Mouse (Mus musculus) brain, embryonic 14.5 days (tissue): ENCODE results near the gene Srp72. TPM values are rescaled to one million over a fixed set of nuclear protein-coding genes. Genes with fewer than 3 reads are reported as not detected.

ENCODE experiments used
- DNase-seq: peaks from one replicate; pipeline ENCODE4 v3.0.0-alpha.2; 2011; ENCODE audit warnings: low read depth
- CTCF ChIP-seq: fragments of 200-500 bp; IDR thresholded peaks from 2 replicates; pipeline ENCODE4 v1.5.1; 2012; ENCODE audit warnings: inconsistent platforms, mild to moderate bottlenecking, moderate library complexity, borderline replicate concordance; ENCODE audit not compliant: insufficient read depth, insufficient read length; ENCODE audit errors: extremely low read depth
- POLR2A ChIP-seq: fragments of 200-500 bp; IDR thresholded peaks from 2 replicates; pipeline ENCODE4 v1.6.1; 2012; ENCODE audit warnings: mild to moderate bottlenecking, inconsistent platforms, borderline replicate concordance; ENCODE audit not compliant: poor library complexity, insufficient read depth, insufficient read length, severe bottlenecking; ENCODE audit errors: extremely low read depth
- polyA plus RNA-seq: library from polyadenylated mRNA; depleted of rRNA; stranded (reverse); fragments of >200 nt; gene quantifications from 2 replicates; pipeline ENCODE4 v1.2.3, GENCODE M21; 2012; rRNA removed

Gene Srp72
- polyA plus RNA-seq: 69.3 and 77.8 TPM in 2 replicates

DNA sequence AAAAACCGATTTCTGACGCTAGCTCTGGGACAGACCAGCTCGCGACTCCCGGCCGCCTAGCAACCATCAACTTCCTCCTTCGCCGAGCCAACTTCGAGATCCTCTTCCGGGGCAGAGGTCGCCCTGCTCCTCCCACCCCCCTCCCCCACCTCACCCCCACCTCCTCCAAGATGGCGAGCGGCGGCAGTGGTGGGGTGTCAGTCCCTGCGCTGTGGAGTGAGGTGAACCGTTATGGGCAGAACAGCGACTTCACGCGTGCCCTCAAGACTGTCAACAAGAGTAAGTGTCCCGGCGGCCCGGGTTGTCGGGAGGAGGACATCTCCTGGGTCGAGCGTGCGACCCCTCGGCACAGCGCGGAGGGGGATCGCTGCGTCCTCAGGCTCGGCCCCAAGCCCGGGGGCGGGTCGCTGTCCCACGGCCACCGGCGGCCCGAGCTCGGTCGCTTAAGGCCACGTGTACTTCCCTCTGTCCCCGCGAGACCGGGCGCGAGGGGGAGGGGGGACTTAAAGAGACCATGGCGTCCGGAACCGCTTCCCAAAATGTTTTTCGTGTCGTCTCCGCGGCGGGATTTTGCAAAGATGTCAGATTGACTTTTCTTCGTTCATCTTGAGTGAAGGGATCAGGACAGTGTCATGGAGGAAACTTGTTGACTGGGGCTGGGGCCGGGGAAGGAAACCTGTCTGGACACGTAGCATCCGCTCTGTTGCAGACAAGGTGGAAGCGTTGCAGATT lies at the start of gene Srp72:
Srp72 (plus strand) TSS at position 130 of the 732 bp plus-strand sequence.
- peak; percentile 95 for DNase-seq
- peak; percentile 39; the same call in 1 of the 2 replicates for TF ChIP-seq POLR2A
- no peak for TF ChIP-seq CTCF

- no peak for TF ChIP-seq POLR2A
- TF ChIP-seq CTCF: no peak
- DNase-seq: peak; percentile 61
These were observed 46.2 kb upstream of the Srp72 start for GRCm38 (mm10) chr5:76928124-76928832.

DNA sequence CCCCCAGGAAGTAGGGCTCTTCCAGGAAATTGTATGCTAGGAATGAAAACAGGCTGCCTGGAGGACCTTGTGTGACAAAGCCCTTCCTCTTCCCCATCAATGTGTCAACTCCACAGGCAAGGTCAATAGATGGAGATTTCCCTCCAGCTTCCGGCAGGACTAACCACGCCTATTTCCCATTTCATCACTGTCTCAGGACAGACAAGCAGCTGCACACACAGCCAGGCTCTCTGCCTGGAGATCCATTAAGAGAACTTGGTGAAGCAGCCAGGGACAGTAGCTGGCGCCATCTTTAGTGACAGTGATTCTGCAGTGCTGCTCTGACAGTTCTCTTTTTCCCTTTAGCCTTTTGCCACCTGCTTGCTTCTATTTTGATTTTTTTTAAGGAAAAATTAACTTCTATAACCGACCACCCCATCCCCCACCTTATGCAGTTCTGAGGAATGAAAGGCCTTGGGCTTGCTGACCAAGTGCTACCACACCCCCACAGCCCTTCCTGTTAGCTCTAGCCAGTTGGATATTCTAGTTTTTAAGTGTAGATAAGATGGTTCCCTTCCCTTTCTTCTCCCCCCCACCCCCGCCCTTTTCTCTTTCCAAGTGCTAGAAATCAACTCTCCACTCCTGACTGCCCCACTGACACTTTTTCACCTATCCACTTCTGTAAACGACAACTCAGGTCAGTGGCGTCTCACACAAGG lies 45.2 kb upstream of the Srp72 start:
- DNase-seq: peak; percentile 18
- TF ChIP-seq POLR2A (no peak), CTCF (no peak)

DNA sequence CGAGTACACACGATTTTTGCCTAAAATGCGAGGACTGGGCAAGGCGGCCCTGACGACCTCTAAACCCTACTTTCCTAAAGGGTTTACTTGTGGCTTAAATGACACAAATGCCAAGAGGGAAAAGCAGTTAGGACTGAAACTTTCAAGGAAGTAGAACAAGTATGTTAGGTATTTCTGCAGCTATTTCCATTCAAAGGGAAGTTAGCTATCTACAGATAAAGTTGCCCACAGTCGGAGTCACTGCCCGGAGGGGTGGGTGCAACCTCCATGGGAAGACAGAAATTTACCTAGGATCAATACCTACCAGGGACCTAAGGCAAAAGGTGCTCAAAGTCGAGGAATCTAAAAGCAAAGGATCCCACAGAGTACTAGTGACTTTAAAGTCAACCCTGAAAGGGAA lies 34.8 kb upstream of the Srp72 start:
- no peak for TF ChIP-seq POLR2A
- TF ChIP-seq CTCF: no peak
- no peak for DNase-seq

GRCm38 (mm10) chr5:76941975-76942374 lies 32.5 kb upstream of the Srp72 start:
- no peak for DNase-seq
- no peak for TF ChIP-seq CTCF

DNA sequence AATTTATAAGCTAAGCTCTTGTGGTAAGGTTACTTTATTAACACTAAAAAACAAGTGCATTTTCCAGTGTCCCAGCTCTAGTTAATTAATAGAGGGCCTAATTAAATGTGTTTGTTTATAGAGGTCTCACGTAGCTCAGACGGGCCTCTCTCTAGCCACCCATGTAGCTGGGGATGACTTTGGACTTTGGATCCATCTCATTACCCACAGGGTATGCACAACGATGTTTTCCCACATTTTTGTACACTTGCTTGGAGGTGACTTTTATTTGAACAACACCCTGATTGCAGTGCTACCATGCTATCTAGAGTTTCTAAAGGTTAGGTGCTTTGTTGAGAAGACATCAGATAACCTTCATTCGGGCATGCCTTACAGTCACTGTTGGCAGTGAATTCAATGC lies 32.0 kb upstream of the Srp72 start:
- no peak for TF ChIP-seq CTCF
- TF ChIP-seq POLR2A: no peak
- no peak for DNase-seq

DNA sequence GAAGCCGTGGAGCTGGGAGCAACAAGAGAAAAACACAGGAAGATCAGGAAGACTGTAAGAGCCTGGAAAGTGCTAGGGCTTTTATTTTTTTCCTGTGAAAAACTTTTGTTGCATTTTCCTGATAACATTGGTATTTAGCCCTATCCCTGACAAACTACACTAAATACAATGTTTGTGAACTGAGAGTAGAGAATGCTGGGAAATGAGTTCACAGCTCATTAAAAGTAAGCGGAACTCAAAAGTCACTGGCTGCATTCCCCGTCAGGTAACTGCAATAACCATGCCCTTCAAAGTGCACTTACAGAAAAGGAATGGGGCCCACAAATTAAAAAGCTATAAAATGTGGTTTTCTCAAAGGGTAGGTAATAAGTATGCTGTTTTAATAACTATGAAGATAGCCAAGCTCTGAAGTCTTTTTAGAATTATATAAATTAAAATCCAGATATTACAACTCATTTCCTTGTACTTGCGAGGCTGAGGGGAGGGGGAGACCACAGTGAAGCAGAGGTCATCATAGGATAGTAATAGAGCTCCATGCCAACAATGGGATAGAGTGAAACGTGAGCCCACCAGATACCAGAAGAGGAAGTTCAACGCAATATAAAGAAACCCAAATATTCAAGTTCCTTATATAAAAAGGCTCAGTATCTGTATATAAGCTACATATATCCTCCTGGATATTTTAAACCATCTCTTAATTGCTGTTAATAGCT lies 29.4 kb upstream of the Srp72 start:
- TF ChIP-seq POLR2A (no peak), CTCF (no peak)
- DNase-seq: no peak

DNA sequence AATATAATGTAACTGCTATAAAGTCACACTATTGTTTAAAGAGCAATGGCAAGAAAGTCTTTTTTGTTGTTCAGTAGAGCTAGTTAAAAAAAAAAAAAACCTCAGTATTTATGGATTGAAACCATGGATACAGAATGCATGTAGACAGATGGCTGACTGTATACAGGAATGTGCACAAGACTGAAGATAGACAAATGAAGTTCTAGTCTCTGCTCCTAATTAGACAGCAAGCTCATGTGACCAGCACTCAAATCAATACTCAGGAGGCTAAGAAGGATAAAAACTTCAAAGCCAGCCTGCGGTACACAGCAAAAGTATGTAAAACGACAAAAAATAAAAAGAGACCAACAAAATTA lies 28.8 kb upstream of the Srp72 start:
- peak; percentile 22 for DNase-seq
- TF ChIP-seq POLR2A (no peak), CTCF (no peak)

DNA sequence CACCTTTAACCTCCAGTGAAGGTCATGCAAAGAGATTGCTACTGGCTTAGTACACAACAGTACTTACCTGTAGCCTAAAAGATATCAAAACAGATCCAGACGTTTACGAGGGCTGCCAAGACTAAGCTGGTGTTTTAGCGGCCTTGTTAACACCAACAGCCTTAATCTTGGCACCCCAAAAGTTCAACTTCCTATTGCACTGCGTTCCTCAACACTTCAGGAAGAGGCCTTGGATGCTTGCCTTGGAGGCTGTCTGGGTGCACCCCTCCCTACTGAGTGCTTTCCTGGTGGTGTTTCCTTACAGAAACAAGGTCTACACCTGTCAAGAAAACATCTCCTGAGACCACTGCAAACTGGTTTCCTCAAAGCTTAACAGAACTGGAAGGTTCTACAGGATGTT lies 27.3 kb upstream of the Srp72 start:
- TF ChIP-seq POLR2A: no peak
- TF ChIP-seq CTCF: no peak
- no peak for DNase-seq

- TF ChIP-seq POLR2A: no peak
- TF ChIP-seq CTCF: no peak
- DNase-seq: no peak
These were observed 26.7 kb upstream of the Srp72 start for GRCm38 (mm10) chr5:76947758-76948157.
